Mouse (Mus musculus): ENCODE measurements at regions not wholly inside any gene's neighbourhood (a gene's known extent, or its start where the extent isn't known, plus 50 kb on each side); places are given as distances from the start of the nearest gene placed in this dataset.

DNA sequence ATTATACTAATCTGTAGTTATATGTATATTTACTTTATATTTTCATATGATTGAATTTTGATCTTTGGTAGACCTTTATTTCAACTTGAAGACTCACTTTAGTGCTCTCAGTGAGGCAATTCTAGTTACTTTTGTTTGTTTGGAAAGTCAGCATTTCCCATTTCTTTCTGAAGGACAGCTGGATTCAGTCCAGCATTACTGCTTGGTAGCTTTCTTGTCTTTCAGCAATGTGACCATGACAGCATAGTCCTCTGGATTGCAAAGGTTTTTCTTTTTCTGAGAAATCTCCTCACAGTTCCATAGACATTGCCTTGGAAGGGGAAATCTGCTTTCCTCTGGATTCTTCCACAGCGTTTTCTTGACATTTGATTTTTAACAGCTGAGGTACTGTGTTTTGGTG, 93.1 kb downstream of the Fam76b start:
- no peak for TF ChIP-seq CTCF (conservative IDR thresholded peaks at IDR 0.05; ENCODE audit: low read length)
- no peak for TF ChIP-seq POU5F1 (IDR thresholded peaks at IDR 0.05; ENCODE audit: borderline replicate concordance, low read length)
